Mouse (Mus musculus) hindbrain, embryonic 16.5 days (tissue): ENCODE results near the gene Dag1. TPM values are rescaled to one million over a fixed set of nuclear protein-coding genes. Genes with fewer than 3 reads are reported as not detected.

Source experiments
- ATAC-seq: fragments of 200-750 bp; cut with Nextera tagmentation; 2 replicates; pipeline ENCODE4 v1.8.0; 2017; ENCODE audit warnings: moderate TSS enrichment, moderate library complexity
- H3K27ac ChIP-seq: fragments of 300-500 bp; sonication (generic); 2 replicates; pipeline ENCODE4 v1.5.1; 2014; ENCODE audit warnings: low read depth, mild to moderate bottlenecking, control low read depth, low read length, moderate library complexity
- H3K27me3 ChIP-seq: fragments of 300-500 bp; sonication (generic); replicated peaks from 2 replicates; pipeline ENCODE4 v1.6.1; 2014; ENCODE audit warnings: low read length; ENCODE audit not compliant: control insufficient read depth, insufficient read depth
- H3K36me3 ChIP-seq: fragments of 300-500 bp; sonication (generic); 2 replicates; pipeline ENCODE4 v1.6.1; 2014; ENCODE audit warnings: mild to moderate bottlenecking, low read length, moderate library complexity, mixed read lengths; ENCODE audit not compliant: control insufficient read depth, insufficient read depth
- H3K4me1 ChIP-seq: fragments of 300-500 bp; sonication (generic); 2 replicates; pipeline ENCODE4 v1.6.1; 2014; ENCODE audit warnings: low read depth, low read length; ENCODE audit not compliant: control insufficient read depth, insufficient read depth
- H3K4me2 ChIP-seq: fragments of 300-500 bp; sonication (generic); 2 replicates; pipeline ENCODE4 v1.6.1; 2014; ENCODE audit warnings: mild to moderate bottlenecking, low read length, control low read depth, moderate library complexity
- H3K4me3 ChIP-seq: fragments of 300-500 bp; sonication (generic); 2 replicates; pipeline ENCODE4 v1.5.1; 2014; ENCODE audit warnings: mild to moderate bottlenecking, low read length, control low read depth, moderate library complexity
- H3K9ac ChIP-seq: fragments of 300-500 bp; sonication (generic); 2 replicates; pipeline ENCODE4 v1.6.1; 2014; ENCODE audit warnings: low read depth, mild to moderate bottlenecking, control low read depth, low read length, moderate library complexity
- H3K9me3 ChIP-seq: fragments of 300-500 bp; sonication (generic); 2 replicates; pipeline ENCODE4 v1.6.1; 2014; ENCODE audit warnings: mild to moderate bottlenecking, low read length, moderate library complexity; ENCODE audit not compliant: control insufficient read depth
- WGBS: fragments of 180-500 bp; shearing (Covaris S2); extraction: QIAGEN DNeasy Blood & Tissue Kit; methylation state at CpG from one replicate; pipeline ENCODE4 v1.1.7; 2014; 5-methylcytosine and 5-hydroxymethylcytosine counted together
- polyA plus RNA-seq: library from polyadenylated mRNA; unstranded; fragments of >200 nt; fragmentation: Nextera tagmentation; extraction: Ambion mirVana; gene quantifications from 2 replicates; pipeline ENCODE4 v1.2.1, GENCODE M21; 2015

The Dag1 gene
- polyA plus RNA-seq, 1 experiment from 2014 or later, result 75.4 TPM

DNA sequence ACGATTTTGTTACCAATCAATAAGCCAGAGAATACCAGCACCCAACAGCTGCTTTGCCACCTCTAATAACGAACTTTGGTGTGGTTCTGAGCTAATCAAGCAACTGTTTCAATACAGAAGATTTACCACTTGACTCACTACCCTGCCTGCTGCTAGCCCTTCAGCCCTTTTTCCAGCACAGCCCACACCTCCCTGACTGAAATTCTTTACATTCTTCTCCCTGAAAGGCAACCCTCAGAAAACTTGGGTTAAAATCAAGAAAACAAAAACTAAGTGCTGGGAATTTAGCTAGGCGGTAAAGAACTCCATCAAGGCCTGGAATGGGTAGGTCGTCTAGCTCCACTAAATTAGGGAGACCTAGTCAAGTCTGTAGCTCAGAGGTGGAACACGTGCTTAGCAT, 23.8 kb downstream of the Dag1 start:
- WGBS, result 76% methylated on average over 5 of the region's 5 CpGs
- no peaks in the 10 kb centered on the region for H3K27me3 ChIP-seq

DNA sequence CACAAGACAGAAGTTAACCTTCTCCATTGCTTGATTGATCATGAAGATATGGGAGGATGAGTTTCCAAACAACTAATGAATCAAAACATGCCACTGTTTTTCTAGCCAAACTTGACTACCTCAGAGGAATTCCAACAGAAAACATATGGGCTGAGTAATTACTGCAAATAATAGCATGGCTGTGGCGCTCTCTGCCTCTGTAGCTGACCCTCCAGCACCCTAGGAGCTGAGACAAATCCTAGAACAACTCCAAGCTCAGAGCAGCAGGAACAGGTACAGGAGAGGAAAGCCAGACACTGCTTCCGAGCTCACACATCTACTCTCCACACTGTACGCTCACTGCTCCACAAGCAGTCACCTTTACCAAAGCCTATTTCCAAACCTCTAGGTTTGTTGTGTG, 24.9 kb downstream of the Dag1 start:
- Histone ChIP-seq H3K4me3 (no peak overlapping the region), H3K9me3 (no peaks in the 10 kb centered on the region), H3K36me3 (no peaks in the 10 kb centered on the region; the same call in 1 of the 2 replicates), H3K9ac (no peak overlapping the region), H3K4me1 (no peaks in the 10 kb centered on the region), H3K27ac (no peak overlapping the region), H3K4me2 (no peak overlapping the region), H3K27me3 (no peaks in the 10 kb centered on the region)
- no peak for ATAC-seq
- WGBS, result 89% methylated on average over 3 of the region's 3 CpGs

More for the DNA sequence above, 23.8 kb downstream of the Dag1 start:
- H3K4me1 ChIP-seq, result no peaks in the 10 kb centered on the region
- no peak for ATAC-seq
- H3K4me3 ChIP-seq, result no peak overlapping the region
- H3K36me3 ChIP-seq, result no peaks in the 10 kb centered on the region; the same call in 1 of the 2 replicates
- no peak overlapping the region for H3K27ac ChIP-seq
- no peaks in the 10 kb centered on the region for H3K9me3 ChIP-seq
- H3K4me2 ChIP-seq, result no peak overlapping the region
- no peak overlapping the region for H3K9ac ChIP-seq

DNA sequence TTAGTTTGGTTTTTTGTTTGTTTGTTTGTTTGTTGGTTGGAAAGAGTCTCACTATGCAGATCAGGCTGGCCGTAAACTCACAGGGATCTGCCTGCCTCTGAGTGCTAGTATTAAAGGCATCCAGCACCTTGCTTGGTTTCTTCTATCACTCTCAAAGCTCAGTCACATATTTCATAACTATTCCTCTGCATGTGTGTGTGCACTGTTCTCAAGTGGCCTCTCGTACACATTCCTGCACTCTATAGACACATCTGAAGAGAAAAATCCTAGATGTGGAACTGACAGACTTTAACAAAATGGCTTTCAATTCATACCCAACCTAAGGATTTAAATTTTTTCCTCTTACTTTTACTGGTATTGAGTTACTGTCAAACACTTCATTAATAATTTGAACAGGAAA, 25.4 kb downstream of the Dag1 start:
- 80% methylated on average over 2 of the region's 2 CpGs for WGBS
- H3K4me2 ChIP-seq, result no peak overlapping the region
- no peak for ATAC-seq

GRCm38 (mm10) chr9:108234682-108235081, 29.1 kb downstream of the Dag1 start:
- H3K4me1 ChIP-seq, result no peaks in the 10 kb centered on the region
- H3K4me3 ChIP-seq, result no peak overlapping the region
- H3K27me3 ChIP-seq, result no peaks in the 10 kb centered on the region
- no peak overlapping the region for H3K4me2 ChIP-seq
- no peaks in the 10 kb centered on the region for H3K9me3 ChIP-seq
- H3K27ac ChIP-seq, result no peak overlapping the region
- WGBS, result 87% methylated on average over 2 of the region's 2 CpGs
- H3K9ac ChIP-seq, result no peak overlapping the region
- H3K36me3 ChIP-seq, result peaks cover 2% of the 10 kb centered on the region; the same call in 1 of the 2 replicates
- no peak for ATAC-seq

More for the DNA sequence above, 25.4 kb downstream of the Dag1 start:
- Histone ChIP-seq H3K27ac (no peak overlapping the region), H3K27me3 (no peaks in the 10 kb centered on the region), H3K9ac (no peak overlapping the region), H3K4me3 (no peak overlapping the region), H3K36me3 (no peaks in the 10 kb centered on the region; the same call in 1 of the 2 replicates), H3K4me1 (no peaks in the 10 kb centered on the region), H3K9me3 (no peaks in the 10 kb centered on the region)

DNA sequence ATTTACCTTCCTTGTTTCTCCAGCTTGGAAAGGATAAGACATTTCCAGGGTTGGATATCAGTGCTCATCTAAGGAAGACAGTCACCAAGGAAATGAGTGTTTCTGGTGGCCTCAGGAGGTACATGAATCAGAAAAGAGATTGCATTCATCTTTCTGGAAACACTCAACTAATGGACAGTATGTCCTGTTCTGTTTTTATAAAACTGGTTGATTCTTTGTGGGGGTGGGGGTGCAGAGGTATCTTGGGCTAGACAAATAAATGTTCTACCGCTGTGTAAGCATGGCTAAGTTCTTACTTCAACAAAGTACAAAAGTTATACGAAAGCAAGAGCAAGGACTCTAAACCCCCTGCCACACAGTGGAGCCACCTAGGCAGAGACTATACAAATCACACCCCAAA, 30.9 kb downstream of the Dag1 start:
- no peak overlapping the region for H3K27ac ChIP-seq
- H3K27me3 ChIP-seq, result no peaks in the 10 kb centered on the region
- H3K36me3 ChIP-seq, result peaks cover 2% of the 10 kb centered on the region; the same call in 1 of the 2 replicates
- no peak overlapping the region for H3K4me3 ChIP-seq
- H3K9me3 ChIP-seq, result no peaks in the 10 kb centered on the region
- H3K9ac ChIP-seq, result no peak overlapping the region
- WGBS, result 91% methylated on average over 2 of the region's 2 CpGs
- no peaks in the 10 kb centered on the region for H3K4me1 ChIP-seq
- ATAC-seq, result no peak
- no peak overlapping the region for H3K4me2 ChIP-seq

DNA sequence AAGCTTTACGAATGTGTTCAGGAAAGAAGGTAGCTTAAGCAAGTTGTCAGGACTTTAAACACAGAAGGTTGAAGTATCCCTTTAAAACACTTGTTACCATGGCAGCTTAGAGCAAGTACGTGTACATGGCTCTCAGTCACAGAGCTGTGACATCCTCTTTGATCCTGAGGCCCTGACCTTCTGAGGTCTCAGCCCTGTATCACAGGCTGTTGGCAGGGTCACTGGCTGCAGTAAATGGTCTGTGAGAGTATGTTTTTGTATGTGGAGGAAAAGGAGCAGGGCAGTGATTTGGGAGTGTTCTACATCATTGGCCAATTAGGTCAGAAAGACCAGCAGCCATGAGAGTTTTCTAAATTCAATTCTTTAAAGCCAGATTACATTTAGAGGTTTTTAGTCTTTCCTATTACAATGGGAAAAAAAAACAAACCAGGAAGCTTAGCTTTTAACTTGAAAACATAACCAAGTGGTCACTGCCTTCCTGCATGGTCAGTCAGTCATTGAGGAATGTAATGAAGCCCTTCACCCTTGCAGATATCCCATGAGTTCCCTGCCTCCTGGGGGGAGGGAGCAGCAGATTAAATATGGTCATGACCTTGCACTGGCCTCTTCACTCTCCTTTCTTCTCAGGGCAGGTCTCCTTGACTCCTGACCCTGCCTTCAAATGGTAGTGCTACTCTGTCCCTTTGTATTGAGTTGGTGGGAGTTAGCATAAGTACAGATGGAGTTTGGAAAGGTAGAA, 35.7 kb downstream of the Dag1 start:
- H3K27me3 ChIP-seq, result no peaks in the 10 kb centered on the region
- H3K36me3 ChIP-seq, result 0 out of 2 replicates have a peak, but pooled peaks cover under 1% of the 10 kb centered on the region
- no peaks in the 10 kb centered on the region for H3K4me1 ChIP-seq
- no peak overlapping the region for H3K4me2 ChIP-seq
- no peak overlapping the region for H3K9ac ChIP-seq
- WGBS, result 35% methylated on average over 2 of the region's 2 CpGs
- H3K4me3 ChIP-seq, result no peak overlapping the region
- no peak overlapping the region for H3K27ac ChIP-seq
- no peaks in the 10 kb centered on the region for H3K9me3 ChIP-seq
- no peak for ATAC-seq

DNA sequence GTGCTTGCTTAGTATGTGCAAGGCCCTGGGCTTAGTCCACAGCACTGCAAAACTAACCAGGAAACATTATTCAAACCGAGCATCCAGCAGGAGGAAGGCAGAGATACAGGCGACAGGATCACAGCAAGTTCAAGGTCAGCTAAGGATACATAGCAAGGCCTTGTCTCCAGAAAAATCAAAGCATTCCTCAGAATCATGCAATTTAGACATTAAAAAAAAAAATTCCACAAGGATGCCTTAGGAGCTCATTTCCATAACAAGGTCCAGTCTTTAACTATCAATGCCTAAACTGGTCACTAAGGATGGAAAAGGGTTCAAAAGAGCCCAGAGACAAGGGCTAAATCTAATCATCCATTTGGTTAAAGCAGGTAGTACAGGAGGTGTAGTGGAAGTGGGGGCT, 38.6 kb downstream of the Dag1 start:
- H3K36me3 ChIP-seq, result no peaks in the 10 kb centered on the region
- WGBS, result 75% methylated on average over 2 of the region's 2 CpGs
- H3K27ac ChIP-seq, result no peak overlapping the region
- no peak overlapping the region for H3K9ac ChIP-seq
- H3K4me1 ChIP-seq, result no peaks in the 10 kb centered on the region
- H3K4me2 ChIP-seq, result no peak overlapping the region
- H3K9me3 ChIP-seq, result no peaks in the 10 kb centered on the region
- ATAC-seq, result no peak
- H3K27me3 ChIP-seq, result no peaks in the 10 kb centered on the region
- H3K4me3 ChIP-seq, result no peak overlapping the region

GRCm38 (mm10) chr9:108223633-108224032, 40.1 kb downstream of the Dag1 start:
- Histone ChIP-seq H3K4me2 (no peak overlapping the region), H3K27ac (no peak overlapping the region), H3K9ac (no peak overlapping the region), H3K4me3 (no peak overlapping the region), H3K4me1 (no peaks in the 10 kb centered on the region), H3K36me3 (no peaks in the 10 kb centered on the region), H3K27me3 (no peaks in the 10 kb centered on the region), H3K9me3 (no peaks in the 10 kb centered on the region)
- 94% methylated on average over 1 of the region's 1 CpGs for WGBS
- ATAC-seq, result no peak

GRCm38 (mm10) chr9:108221566-108221965, 42.2 kb downstream of the Dag1 start:
- no peak overlapping the region for H3K4me2 ChIP-seq
- H3K27ac ChIP-seq, result no peak overlapping the region
- ATAC-seq, result no peak
- H3K9ac ChIP-seq, result no peak overlapping the region
- no peak overlapping the region for H3K4me3 ChIP-seq
- no peaks in the 10 kb centered on the region for H3K4me1 ChIP-seq
- H3K9me3 ChIP-seq, result no peaks in the 10 kb centered on the region
- H3K27me3 ChIP-seq, result no peaks in the 10 kb centered on the region
- WGBS, result 91% methylated on average over 3 of the region's 3 CpGs
- H3K36me3 ChIP-seq, result 0 out of 2 replicates have a peak, but pooled peaks cover 10% of the 10 kb centered on the region
